Mouse (Mus musculus): ENCODE measurements around the gene Bcl2l13. TPM values are rescaled to one million over a fixed set of nuclear protein-coding genes. Genes with fewer than 3 reads are reported as not detected.
A peak's percentile ranks its signal among the peaks of the same experiment; 100 is the strongest.
"Not testable (repeated sequence)": the region's sequence is repeated elsewhere in the genome, so short reads cannot be mapped to it uniquely, and the experiment has no call there.

Bcl2l13 gene
- polyA plus RNA-seq, 1 experiment from 2014 or later: 31.3 TPM

- H3K27ac ChIP-seq (ENCODE audit: low read depth, low read length): no peak overlapping the region
- no peaks in the 10 kb centered on the region for H3K4me1 ChIP-seq (ENCODE audit: control insufficient read depth, insufficient read depth, low read length)
- 54% methylated on average over 5 of the region's 5 CpGs for WGBS
- ATAC-seq: no peak
- no peak overlapping the region for H3K4me3 ChIP-seq (ENCODE audit: low read depth, low read length)
- H3K9ac ChIP-seq (ENCODE audit: low read length): no peak overlapping the region
- no peak overlapping the region for H3K4me2 ChIP-seq (ENCODE audit: low read length)
- no peaks in the 10 kb centered on the region for H3K36me3 ChIP-seq (ENCODE audit: control insufficient read depth, insufficient read depth, low read length)
- no peaks in the 10 kb centered on the region for H3K27me3 ChIP-seq (replicated peaks; ENCODE audit: control insufficient read depth, insufficient read depth, low read length)
- H3K9me3 ChIP-seq (replicated peaks; ENCODE audit: control insufficient read depth, low read length): no peaks in the 10 kb centered on the region
- DNase-seq (ENCODE audit: low spot score): peak; percentile 19
Measured at GRCm38 (mm10) chr6:120903450-120903912, 67.5 kb downstream of the Bcl2l13 start.

- Histone ChIP-seq H3K4me3 (ENCODE audit: low read depth, low read length) (no peak overlapping the region), H3K4me2 (ENCODE audit: low read length) (no peak overlapping the region), H3K9ac (ENCODE audit: low read length) (no peak overlapping the region), H3K36me3 (ENCODE audit: control insufficient read depth, insufficient read depth, low read length) (no peaks in the 10 kb centered on the region), H3K4me1 (ENCODE audit: control insufficient read depth, insufficient read depth, low read length) (no peaks in the 10 kb centered on the region), H3K9me3 (replicated peaks; ENCODE audit: control insufficient read depth, low read length) (no peaks in the 10 kb centered on the region), H3K27ac (ENCODE audit: low read depth, low read length) (no peak overlapping the region), H3K27me3 (replicated peaks; ENCODE audit: control insufficient read depth, insufficient read depth, low read length) (no peaks in the 10 kb centered on the region)
- ATAC-seq: no peak
- no peak for DNase-seq (ENCODE audit: low spot score)
- 90% methylated on average over 11 of the region's 11 CpGs for WGBS
Measured at GRCm38 (mm10) chr6:120903961-120904360, 67.9 kb downstream of the Bcl2l13 start.

DNA sequence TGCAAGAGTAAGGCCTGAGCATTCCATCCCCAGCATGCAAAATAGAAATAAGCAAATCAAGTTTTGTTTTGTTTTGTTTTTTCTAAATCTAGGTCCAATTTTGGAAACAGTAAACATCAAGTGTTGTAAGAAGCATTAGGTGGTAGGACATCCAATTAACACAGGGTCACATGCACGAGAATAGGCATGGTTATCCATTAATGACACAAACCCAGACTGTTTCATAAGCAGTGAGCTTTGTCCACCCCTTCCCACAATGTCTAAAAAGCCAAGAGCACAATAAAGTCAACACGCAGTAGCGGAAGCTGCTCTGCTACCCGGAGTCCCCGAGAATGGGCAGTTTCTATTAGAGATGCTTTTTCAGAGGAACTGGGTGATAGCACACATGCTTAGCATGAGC, 69.1 kb downstream of the Bcl2l13 start:
- H3K9me3 ChIP-seq (replicated peaks; ENCODE audit: control insufficient read depth, low read length): no peaks in the 10 kb centered on the region
- no peak for DNase-seq (ENCODE audit: low spot score)
- H3K27me3 ChIP-seq (replicated peaks; ENCODE audit: control insufficient read depth, insufficient read depth, low read length): no peaks in the 10 kb centered on the region
- 76% methylated on average over 5 of the region's 5 CpGs for WGBS
- H3K4me1 ChIP-seq (ENCODE audit: control insufficient read depth, insufficient read depth, low read length): no peaks in the 10 kb centered on the region
- ATAC-seq: no peak
- H3K36me3 ChIP-seq (ENCODE audit: control insufficient read depth, insufficient read depth, low read length): no peaks in the 10 kb centered on the region
- no peak overlapping the region for H3K4me3 ChIP-seq (ENCODE audit: low read depth, low read length)
- no peak overlapping the region for H3K9ac ChIP-seq (ENCODE audit: low read length)
- no peak overlapping the region for H3K27ac ChIP-seq (ENCODE audit: low read depth, low read length)
- no peak overlapping the region for H3K4me2 ChIP-seq (ENCODE audit: low read length)

- Histone ChIP-seq H3K4me2 (ENCODE audit: low read length) (no peak overlapping the region), H3K36me3 (ENCODE audit: control insufficient read depth, insufficient read depth, low read length) (no peaks in the 10 kb centered on the region), H3K4me1 (ENCODE audit: control insufficient read depth, insufficient read depth, low read length) (no peaks in the 10 kb centered on the region), H3K27me3 (replicated peaks; ENCODE audit: control insufficient read depth, insufficient read depth, low read length) (no peaks in the 10 kb centered on the region), H3K27ac (ENCODE audit: low read depth, low read length) (no peak overlapping the region), H3K9me3 (replicated peaks; ENCODE audit: control insufficient read depth, low read length) (no peaks in the 10 kb centered on the region), H3K4me3 (ENCODE audit: low read depth, low read length) (no peak overlapping the region), H3K9ac (ENCODE audit: low read length) (no peak overlapping the region)
- 88% methylated on average over 6 of the region's 6 CpGs for WGBS
- DNase-seq (ENCODE audit: low spot score): no peak
- ATAC-seq: no peak
Measured at GRCm38 (mm10) chr6:120906521-120906920, 70.5 kb downstream of the Bcl2l13 start.

GRCm38 (mm10) chr6:120907876-120908597, 72.0 kb downstream of the Bcl2l13 start:
- not testable (repeated sequence) for H3K9me3 ChIP-seq (replicated peaks; ENCODE audit: control insufficient read depth, low read length); H3K27ac ChIP-seq (ENCODE audit: low read depth, low read length); H3K36me3 ChIP-seq (ENCODE audit: control insufficient read depth, insufficient read depth, low read length); H3K4me2 ChIP-seq (ENCODE audit: low read length); ATAC-seq; H3K27me3 ChIP-seq (replicated peaks; ENCODE audit: control insufficient read depth, insufficient read depth, low read length); H3K9ac ChIP-seq (ENCODE audit: low read length); H3K4me1 ChIP-seq (ENCODE audit: control insufficient read depth, insufficient read depth, low read length); H3K4me3 ChIP-seq (ENCODE audit: low read depth, low read length); DNase-seq (ENCODE audit: low spot score)
- WGBS: 92% methylated on average over 9 of the region's 10 CpGs

GRCm38 (mm10) chr6:120909501-120909900, 73.5 kb downstream of the Bcl2l13 start:
- Histone ChIP-seq H3K4me2 (ENCODE audit: low read length) (no peak overlapping the region), H3K27me3 (replicated peaks; ENCODE audit: control insufficient read depth, insufficient read depth, low read length) (no peaks in the 10 kb centered on the region), H3K9me3 (replicated peaks; ENCODE audit: control insufficient read depth, low read length) (no peaks in the 10 kb centered on the region), H3K36me3 (ENCODE audit: control insufficient read depth, insufficient read depth, low read length) (no peaks in the 10 kb centered on the region), H3K4me3 (ENCODE audit: low read depth, low read length) (no peak overlapping the region), H3K9ac (ENCODE audit: low read length) (no peak overlapping the region), H3K4me1 (ENCODE audit: control insufficient read depth, insufficient read depth, low read length) (no peaks in the 10 kb centered on the region), H3K27ac (ENCODE audit: low read depth, low read length) (no peak overlapping the region)
- ATAC-seq (no peak), DNase-seq (ENCODE audit: low spot score) (no peak)
- WGBS: 82% methylated on average over 3 of the region's 3 CpGs

DNA sequence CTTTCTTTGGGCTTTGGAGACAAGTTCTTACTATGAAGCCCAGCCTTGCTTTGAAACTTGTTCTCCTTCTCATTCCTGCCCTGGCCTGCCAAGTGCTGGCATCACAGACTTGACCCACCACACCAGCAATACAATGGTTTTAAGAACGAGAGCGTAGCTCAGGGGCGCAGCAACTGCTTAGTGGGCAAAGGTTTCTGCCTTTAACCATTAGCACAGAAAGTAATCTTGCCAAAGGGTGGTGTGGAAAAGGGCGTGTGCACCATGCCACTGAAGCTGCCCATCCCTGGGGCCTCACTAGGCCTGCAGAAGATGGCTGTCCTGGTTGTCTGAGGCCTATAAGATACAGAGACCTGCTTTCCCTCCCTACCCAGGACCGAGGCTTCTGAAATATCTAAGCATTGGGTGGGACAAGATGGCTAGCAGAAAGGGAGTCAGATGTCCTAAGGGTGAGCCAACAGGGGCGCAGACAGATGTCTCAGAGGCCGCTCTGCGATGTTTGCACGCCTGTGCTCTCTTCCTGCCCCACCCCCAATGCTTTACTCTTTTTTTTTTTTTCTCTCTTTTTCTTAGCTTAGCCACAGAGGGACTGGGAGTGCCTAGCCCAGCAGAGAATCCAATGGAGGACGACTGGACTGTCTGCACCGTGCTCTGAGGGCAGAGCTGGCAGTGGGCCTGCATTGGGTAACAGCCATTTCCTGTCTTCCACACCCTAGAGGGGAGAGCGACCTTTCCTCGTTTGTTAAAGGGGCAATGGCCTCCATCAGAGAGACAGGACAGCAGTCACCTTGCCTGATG, 75.4 kb downstream of the Bcl2l13 start:
- no peak for ATAC-seq
- WGBS: 79% methylated on average over 13 of the region's 13 CpGs
- H3K27me3 ChIP-seq (replicated peaks; ENCODE audit: control insufficient read depth, insufficient read depth, low read length): no peaks in the 10 kb centered on the region
- no peak overlapping the region for H3K27ac ChIP-seq (ENCODE audit: low read depth, low read length)
- no peaks in the 10 kb centered on the region for H3K9me3 ChIP-seq (replicated peaks; ENCODE audit: control insufficient read depth, low read length)
- no peaks in the 10 kb centered on the region for H3K4me1 ChIP-seq (ENCODE audit: control insufficient read depth, insufficient read depth, low read length)
- no peak overlapping the region for H3K4me3 ChIP-seq (ENCODE audit: low read depth, low read length)
- no peak overlapping the region for H3K4me2 ChIP-seq (ENCODE audit: low read length)
- no peak for DNase-seq (ENCODE audit: low spot score)
- H3K9ac ChIP-seq (ENCODE audit: low read length): no peak overlapping the region
- no peaks in the 10 kb centered on the region for H3K36me3 ChIP-seq (ENCODE audit: control insufficient read depth, insufficient read depth, low read length)

- Histone ChIP-seq H3K27me3 (replicated peaks; ENCODE audit: control insufficient read depth, insufficient read depth, low read length) (no peaks in the 10 kb centered on the region), H3K4me1 (ENCODE audit: control insufficient read depth, insufficient read depth, low read length) (no peaks in the 10 kb centered on the region), H3K27ac (ENCODE audit: low read depth, low read length) (no peak overlapping the region), H3K4me2 (ENCODE audit: low read length) (no peak overlapping the region), H3K9me3 (replicated peaks; ENCODE audit: control insufficient read depth, low read length) (no peaks in the 10 kb centered on the region), H3K9ac (ENCODE audit: low read length) (no peak overlapping the region), H3K36me3 (ENCODE audit: control insufficient read depth, insufficient read depth, low read length) (no peaks in the 10 kb centered on the region), H3K4me3 (ENCODE audit: low read depth, low read length) (no peak overlapping the region)
- 93% methylated on average over 2 of the region's 2 CpGs for WGBS
- no peak for DNase-seq (ENCODE audit: low spot score)
- ATAC-seq: no peak
Measured at GRCm38 (mm10) chr6:120912931-120913330, 76.9 kb downstream of the Bcl2l13 start.

- no peak for DNase-seq (ENCODE audit: low spot score)
- H3K4me3 ChIP-seq (ENCODE audit: low read depth, low read length): no peak overlapping the region
- no peaks in the 10 kb centered on the region for H3K9me3 ChIP-seq (replicated peaks; ENCODE audit: control insufficient read depth, low read length)
- no peaks in the 10 kb centered on the region for H3K4me1 ChIP-seq (ENCODE audit: control insufficient read depth, insufficient read depth, low read length)
- H3K27me3 ChIP-seq (replicated peaks; ENCODE audit: control insufficient read depth, insufficient read depth, low read length): no peaks in the 10 kb centered on the region
- no peak overlapping the region for H3K4me2 ChIP-seq (ENCODE audit: low read length)
- H3K9ac ChIP-seq (ENCODE audit: low read length): no peak overlapping the region
- WGBS: 86% methylated on average over 8 of the region's 8 CpGs
- ATAC-seq: no peak
- H3K36me3 ChIP-seq (ENCODE audit: control insufficient read depth, insufficient read depth, low read length): no peaks in the 10 kb centered on the region
- no peak overlapping the region for H3K27ac ChIP-seq (ENCODE audit: low read depth, low read length)
Measured at GRCm38 (mm10) chr6:120913783-120914182, 77.8 kb downstream of the Bcl2l13 start.

All from forebrain, embryonic 14.5 days (tissue).